Mouse (Mus musculus) induced T-regulatory cell, adult 2 months (primary cell): ENCODE measurements around the gene Mtch1.
"Not testable (repeated sequence)": the region's sequence is repeated elsewhere in the genome, so short reads cannot be mapped to it uniquely, and the experiment has no call there.

Experiments used
- DNase-seq: peaks from one replicate; pipeline ENCODE4 v3.0.0-alpha.2; 2012; ENCODE audit warnings: low read depth

Mtch1 gene

DNA sequence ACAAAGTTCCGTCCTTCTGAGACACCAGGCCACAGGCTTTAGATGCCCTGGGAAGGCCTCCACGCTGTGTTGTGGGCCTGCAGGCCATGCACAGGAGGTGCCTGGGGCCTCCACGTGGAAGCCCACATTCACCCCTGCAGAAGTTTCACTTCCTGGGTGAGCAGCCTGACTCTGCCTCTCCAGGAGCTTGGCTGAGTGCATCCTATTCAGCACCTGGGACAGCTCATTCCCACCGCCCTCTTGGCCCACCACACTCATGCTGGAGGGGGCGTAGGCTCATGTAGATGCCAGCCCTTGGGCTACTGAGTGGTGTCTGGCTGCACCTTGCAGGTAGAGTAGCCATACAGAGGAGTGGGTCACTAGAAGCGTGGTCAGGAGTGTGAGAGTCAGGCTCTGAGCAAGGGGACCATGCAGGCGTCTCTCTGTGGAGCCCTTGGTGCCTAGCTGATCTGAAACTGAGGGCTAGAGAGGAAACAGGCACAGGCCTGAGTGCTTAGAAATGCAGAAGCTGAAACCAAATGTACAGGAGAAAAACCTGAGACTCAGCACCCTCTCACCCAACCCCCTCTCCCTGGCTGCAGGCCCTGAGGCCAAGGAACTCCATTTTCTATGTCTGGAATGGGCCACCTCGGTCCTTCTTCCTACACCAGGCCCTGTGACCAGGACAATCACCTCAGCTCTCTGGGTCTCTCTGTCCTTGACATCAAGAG is 14.4 kb upstream of the Mtch1 start:
- DNase-seq, result peak; percentile 74

- peak; percentile 51 for DNase-seq
Measured at GRCm38 (mm10) chr17:29360761-29361221, 13.1 kb upstream of the Mtch1 start, which contains the start of gene Fgd2. TSS of gene Fgd2 (plus strand) at chr17:29360914.

GRCm38 (mm10) chr17:29358928-29359327 is 11.2 kb upstream of the Mtch1 start:
- DNase-seq, result no peak

DNA sequence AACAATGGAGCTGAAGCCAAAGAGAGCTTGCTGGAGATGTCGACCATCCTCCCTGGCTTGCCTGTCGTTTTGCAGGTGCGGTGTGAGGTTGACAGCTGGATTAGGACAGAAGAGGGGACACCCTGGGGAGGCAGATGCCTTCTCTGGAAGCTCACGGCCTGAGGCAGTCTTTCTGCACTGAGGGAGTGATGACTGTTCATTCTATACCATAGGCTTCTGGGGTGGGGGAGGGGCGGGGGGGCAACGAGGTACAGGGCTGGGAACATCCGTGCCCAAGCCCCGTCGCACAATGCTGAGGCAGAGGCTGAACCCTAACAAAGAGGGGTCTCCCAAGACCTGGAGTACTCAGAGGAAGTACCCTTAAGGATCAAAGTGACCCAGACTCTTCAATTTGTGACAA is 9.1 kb upstream of the Mtch1 start:
- DNase-seq, result no peak

DNA sequence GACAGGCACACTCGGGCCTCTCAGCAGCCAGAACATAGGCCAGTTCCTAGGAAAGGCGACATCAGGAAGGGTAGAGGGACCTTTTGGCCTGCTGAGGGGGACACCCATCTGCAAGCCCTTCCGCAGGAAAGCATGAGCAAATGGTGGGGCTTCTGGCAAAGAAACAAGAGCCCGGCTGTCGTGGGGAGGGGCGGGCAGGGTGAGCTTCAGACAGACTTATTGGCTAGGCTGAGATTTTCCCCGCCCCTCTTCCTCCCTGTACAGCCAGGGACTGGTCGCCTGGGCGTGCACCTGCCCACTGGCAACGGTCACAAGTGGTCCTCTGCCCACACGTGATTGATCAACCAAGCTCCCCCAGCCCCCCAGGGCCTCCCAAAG is 8.7 kb upstream of the Mtch1 start:
- DNase-seq, result peak; percentile 36

- no peak for DNase-seq
Measured at GRCm38 (mm10) chr17:29355841-29356478, 8.2 kb upstream of the Mtch1 start.

- DNase-seq, result no peak
Measured at GRCm38 (mm10) chr17:29355461-29355840, 7.7 kb upstream of the Mtch1 start.

DNA sequence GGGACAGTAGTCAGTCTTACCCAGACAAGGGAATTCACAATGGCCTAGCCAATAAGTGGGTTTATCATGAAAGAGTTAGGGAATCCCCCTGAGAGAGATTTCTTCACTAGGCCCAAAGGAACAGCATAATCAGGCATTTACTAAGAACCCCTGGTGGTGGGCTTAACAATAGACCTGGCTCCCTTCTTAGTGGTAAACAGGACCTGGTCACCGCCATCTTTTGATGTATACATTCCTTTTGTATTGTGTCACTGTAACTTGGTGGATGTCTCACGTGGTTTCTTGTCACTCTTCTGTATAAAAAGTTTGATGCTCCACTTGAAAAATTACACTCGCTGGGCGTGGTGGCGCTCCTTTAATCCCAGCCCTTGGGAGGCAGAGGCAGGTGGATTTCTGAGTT is 3.3 kb upstream of the Mtch1 start:
- not testable (repeated sequence) for DNase-seq

DNA sequence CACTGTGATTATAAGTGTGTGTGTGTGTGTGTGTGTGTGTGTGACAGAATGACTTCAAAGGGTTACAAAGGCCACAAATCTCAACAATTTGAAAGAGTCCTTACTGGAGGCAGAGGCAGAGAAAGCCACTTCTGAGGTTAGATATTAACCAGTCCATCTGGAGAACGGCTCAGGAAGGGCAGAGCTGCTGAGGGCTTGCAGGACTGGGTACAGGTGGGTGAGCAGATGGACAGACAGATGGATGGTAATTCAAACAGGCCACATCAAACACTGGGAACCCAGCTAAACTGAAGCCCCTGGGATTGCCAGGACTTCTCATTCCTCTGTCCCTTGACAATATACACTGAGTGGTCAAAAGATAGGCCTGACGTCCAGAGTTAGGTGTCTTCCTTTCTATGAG is 1.3 kb upstream of the Mtch1 start:
- DNase-seq, result no peak

- DNase-seq, result peak; percentile 66
Measured at GRCm38 (mm10) chr17:29347126-29347644, 549 bp downstream of the Mtch1 start.

DNA sequence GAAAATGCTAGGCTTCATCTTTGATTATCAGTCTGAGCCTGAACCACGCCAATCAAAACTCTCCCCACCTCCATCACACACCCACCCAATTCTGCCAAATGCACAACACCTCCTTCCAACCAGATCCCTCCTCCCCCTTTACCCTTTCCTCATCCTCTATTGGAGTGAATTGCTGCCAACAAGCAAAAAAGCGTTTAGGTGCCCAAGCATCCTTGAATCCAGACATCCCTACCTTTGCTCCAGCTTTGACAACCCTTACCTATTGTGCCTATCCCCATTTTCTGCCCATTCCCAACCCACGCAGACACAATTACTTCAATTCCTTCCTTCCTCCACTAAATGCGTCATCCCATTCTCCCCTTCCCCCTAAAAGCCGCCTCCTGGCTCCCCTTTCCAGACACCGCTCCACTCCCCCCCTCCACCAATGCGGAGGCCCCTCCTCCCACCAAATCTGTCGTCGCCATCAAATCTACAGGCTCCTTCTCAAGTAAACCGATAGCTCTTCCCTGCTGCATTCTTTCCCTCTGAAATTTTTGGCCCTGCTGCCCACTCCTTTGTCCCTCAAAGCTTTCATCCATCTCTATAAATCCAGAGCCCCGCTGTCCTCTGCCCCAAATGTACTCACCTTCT is 1.1 kb downstream of the Mtch1 start:
- DNase-seq, result peak; percentile 45

DNA sequence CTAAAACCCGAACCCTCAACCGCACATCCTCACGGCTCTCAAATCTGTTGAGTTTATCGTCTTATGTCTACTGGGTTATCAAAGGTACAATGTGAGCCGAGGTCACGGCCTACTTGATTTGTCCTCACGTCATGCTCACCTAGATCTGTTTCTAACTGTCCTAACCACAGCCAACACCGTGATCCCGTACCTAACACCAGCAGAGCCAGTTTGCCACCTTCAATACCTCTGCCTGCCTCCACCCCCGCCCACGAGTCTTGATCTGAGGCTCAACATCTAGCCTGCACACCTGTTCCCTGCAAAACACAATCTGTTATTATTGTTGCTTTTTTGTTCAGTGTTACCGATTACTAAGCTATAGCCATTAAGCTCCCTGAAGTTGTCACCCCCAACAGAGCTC is 2.5 kb downstream of the Mtch1 start:
- peak; percentile 44 for DNase-seq

GRCm38 (mm10) chr17:29343241-29343640 is 4.5 kb downstream of the Mtch1 start:
- no peak for DNase-seq

DNA sequence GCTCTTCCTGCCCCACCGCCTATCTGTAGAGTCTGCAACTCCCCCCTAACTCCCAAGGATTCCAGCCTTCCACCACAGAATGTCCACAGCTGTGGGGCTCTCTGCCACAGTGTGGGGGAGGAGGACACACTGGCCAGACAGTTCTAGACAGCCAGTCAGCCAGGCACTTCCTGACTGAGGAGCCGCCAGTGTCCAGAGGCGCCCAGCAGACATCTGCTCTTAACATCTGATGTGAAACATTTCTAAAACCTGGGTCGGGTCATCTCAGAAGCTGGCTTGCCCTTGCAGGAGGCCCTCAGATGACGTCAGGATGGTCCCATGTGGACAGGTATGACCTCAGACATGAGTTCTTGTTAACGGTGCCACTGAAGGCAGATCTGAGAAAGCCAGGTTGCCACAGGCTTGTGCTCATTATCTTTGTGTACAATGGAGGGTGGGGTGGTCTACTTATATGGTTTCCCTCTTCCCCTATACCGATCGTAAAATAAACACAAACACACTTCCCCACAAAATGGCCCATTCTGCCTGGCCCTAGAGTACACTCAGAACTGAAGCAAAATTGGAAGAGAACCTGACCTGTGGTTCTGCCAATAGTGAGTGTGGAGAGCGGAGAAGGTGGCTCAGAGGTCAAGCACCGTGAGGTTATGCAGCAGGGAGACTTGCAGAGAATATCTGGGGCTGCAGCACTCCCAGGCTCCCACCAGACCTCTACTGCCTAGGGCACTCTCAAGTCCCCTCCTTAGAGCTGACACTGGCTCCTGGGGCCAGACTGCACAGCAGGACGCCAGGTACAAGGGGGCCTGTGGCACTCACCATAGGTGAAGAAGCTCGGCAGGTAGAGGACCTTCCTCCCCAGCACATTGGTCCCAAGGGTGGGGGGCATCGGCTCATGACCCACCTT is 5.5 kb downstream of the Mtch1 start:
- peak; percentile 27 for DNase-seq

GRCm38 (mm10) chr17:29341591-29342003 is 6.1 kb downstream of the Mtch1 start:
- DNase-seq, result peak; percentile 79

DNA sequence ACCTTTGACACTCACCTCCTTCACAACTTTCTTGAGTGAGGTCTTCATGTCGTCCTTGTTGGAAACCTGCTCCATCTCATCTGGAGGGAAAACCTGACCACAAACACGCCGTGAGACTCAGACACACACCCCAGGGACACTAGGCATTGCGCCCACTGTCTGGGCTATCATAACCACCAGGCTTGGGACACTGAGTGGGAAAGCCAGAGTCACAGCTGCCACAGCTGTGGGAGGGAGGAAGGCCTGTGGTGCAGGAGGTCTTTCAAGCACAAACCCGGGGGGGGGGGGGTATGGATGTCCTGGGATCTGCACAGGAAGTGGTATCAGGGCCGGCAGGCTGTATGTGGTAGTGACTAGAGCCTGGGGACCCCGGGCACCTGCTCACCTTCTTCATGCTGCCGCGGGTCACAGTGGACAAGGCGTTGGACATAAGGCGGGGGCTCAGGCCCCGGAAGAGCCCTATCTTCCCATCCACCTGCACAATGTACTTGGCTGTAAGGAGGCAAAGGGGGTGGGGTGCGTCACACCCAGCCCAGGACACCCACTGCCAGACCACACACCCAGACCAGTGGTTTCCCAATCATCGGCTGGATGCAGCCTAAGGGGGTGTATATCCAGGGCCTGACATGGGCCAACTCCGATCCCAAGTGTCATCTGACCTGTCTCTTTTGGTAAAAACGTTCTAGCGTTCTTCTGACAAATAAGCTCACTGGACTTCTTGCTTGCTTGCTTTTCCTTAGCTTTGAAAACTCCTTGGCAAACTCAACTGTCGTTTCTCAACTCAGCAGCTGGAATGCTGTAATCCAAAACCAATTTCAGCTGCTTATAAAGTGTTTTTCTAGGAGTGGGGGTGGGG is 7.1 kb downstream of the Mtch1 start:
- no peak for DNase-seq

DNA sequence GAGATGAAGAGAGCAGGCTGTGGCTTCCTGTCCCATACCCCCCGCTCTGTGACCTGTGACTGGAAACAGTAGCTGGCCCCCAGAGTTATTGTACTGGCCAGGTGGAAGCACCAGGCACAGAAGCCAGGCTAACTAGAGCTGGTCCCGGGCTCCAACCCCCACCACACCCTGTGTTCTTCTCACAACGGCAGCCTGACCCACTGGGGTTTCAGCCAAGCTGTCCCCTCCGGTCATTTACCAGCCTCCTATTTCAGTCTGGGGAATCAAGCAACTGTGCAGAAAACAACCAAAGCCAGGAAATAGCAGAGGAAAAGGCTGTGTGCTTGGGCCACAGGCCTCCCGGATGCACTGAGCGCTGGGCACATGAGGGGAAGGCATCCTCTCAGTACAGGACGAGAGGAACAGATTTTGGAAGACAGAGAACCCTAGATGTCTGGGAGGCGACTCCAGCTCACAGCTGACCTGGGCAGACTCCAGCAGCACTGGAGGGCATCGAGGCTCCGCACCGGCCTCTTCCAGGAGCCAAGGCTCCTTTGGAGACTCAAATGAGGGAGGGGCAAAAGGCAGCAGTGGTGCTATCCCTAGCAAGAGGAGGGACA is 8.5 kb downstream of the Mtch1 start:
- no peak for DNase-seq

DNA sequence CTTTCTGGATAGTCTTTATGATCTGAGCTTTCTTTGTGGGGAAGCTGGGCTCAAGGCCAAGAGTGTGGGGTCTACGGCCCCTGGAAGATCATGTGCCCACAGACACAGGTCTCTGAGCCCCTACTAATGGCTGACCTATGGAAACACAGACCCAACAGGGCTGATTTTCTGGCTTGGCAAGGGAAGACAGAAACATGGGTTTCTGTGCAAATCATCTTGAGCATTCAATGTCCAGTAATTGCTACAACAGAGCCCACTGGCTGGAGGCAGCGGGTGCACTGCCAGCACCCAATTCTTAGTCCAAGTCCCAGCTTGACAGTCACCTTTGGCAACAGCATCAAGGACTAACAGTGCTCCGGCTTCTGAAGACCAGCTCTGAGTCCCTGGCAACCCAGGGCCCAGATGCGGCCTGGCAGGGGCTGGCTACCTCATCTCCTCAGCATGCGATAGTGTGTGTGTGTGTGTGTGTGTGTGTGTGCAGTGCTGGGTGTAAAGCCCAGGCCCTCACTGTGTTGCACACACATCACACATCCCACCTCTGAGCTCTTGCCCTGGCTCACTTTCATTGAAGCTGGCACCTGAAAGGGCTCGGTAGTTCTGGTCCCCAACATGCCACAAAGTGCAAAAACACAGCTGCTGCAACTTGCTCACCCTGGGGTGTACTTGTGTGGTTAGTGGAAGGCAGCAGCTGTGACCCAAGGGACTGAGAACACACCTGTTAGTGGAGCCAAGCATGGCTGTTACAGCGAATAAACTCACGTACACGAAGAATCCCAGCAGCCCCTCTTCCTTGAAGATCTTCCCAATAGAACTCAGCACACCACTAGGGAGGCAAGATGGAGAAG is 9.5 kb downstream of the Mtch1 start:
- DNase-seq, result no peak

- DNase-seq, result no peak
Measured at GRCm38 (mm10) chr17:29336266-29336990, 11.3 kb downstream of the Mtch1 start.
